Mouse (Mus musculus) cortical plate, adult 2 months (tissue): ENCODE data around the gene Ttc30a1.

Experiments used
- CTCF ChIP-seq: fragments of 200-500 bp; IDR thresholded peaks from 2 replicates; pipeline ENCODE4 v1.5.1; 2011; ENCODE audit warnings: mild to moderate bottlenecking, control low read depth, low read length; ENCODE audit not compliant: insufficient read depth; ENCODE audit errors: extremely low read depth
- POLR2A ChIP-seq: fragments of 200-500 bp; IDR thresholded peaks from 2 replicates; pipeline ENCODE4 v1.6.1; 2011; ENCODE audit warnings: mild to moderate bottlenecking, low read length, control low read depth; ENCODE audit not compliant: insufficient read depth; ENCODE audit errors: extremely low read depth

- TF ChIP-seq CTCF (no peak), POLR2A (no peak)
These were observed 52.6 kb downstream of the Ttc30a1 start for GRCm38 (mm10) chr2:75929141-75929540.
